ENCODE assay signal across 9 mouse cellular contexts in genomic region chr3:17798399-17798798, GRCm38 (mm10).
A peak's percentile ranks its signal among the peaks of the same experiment; 100 is the strongest.
DNase-seq lines count a peak whose midpoint lies in the region; ATAC-seq and TF ChIP-seq lines count a peak whose summit lies in the region.
"Had no signal": no experiment of that assay in that cellular context is flagged by ENCODE, and none has a peak within 500 bp of the region (broad histone marks: within the 10 kb centered on the region; RNA-seq: fewer than 3 reads in every experiment).

No protein-coding gene starts in this region.

- ATAC-seq in midbrain, postnatal 0 days (ENCODE audit: low FRiP score), result no peak; the same call in 1 of the 2 replicates
- no peak for ATAC-seq in CD4-positive, CD25-positive, alpha-beta regulatory T cell, adult 4 months

- WGBS in midbrain, postnatal 0 days, result 7% methylated on average over 12 of the region's 12 CpGs

- no peaks in the 10 kb centered on the region for H3K4me1 ChIP-seq in MEL (ENCODE audit: control insufficient read depth in 1 of 2, insufficient read depth in 2 of 2, low read length in 2 of 2)
- H3K4me1 ChIP-seq in midbrain, postnatal 0 days (ENCODE audit: insufficient read depth, low read length), result no peaks in the 10 kb centered on the region
- H3K4me1 ChIP-seq: lung, embryonic 15.5 days had no signal

- H3K79me2 ChIP-seq in MEL (ENCODE audit: control insufficient read depth, insufficient read depth, low read length, poor library complexity), result no peaks in the 10 kb centered on the region

- H3K36me3 ChIP-seq in MEL (ENCODE audit: control insufficient read depth in 1 of 2, insufficient read depth in 2 of 2, low read length in 2 of 2), result no peaks in the 10 kb centered on the region
- peaks cover 6% of the 10 kb centered on the region; the same call in 1 of the 2 replicates for H3K36me3 ChIP-seq in midbrain, postnatal 0 days (ENCODE audit: insufficient read depth, low read length)
- H3K36me3 ChIP-seq: lung, embryonic 15.5 days had no signal

- TF ChIP-seq RAD21 in MEL (IDR thresholded peaks at IDR 0.05; ENCODE audit: low read depth, low read length), result peak; percentile 30

- H3K27me3 ChIP-seq in MEL (ENCODE audit: control insufficient read depth in 1 of 2, insufficient read depth in 2 of 2, low read length in 2 of 2), result no peaks in the 10 kb centered on the region
- H3K27me3 ChIP-seq in midbrain, postnatal 0 days (ENCODE audit: insufficient read depth, low read length), result no peaks in the 10 kb centered on the region

- H3K9ac ChIP-seq in MEL (ENCODE audit: control insufficient read depth, low read depth, low read length, poor library complexity, severe bottlenecking), result no peak overlapping the region
- H3K9ac ChIP-seq in midbrain, postnatal 0 days (replicated peaks; ENCODE audit: low read length, poor library complexity, severe bottlenecking), result peak overlapping the region; percentile 24; the same call in 1 of the 2 replicates
- H3K9ac ChIP-seq: lung, embryonic 15.5 days had no signal

- no peak for TF ChIP-seq EP300 in MEL (IDR thresholded peaks at IDR 0.05; ENCODE audit: low read depth in 1 of 2, low read length in 2 of 2)

- DNase-seq in adrenal gland, postnatal 25 days, result peak; percentile 29
- DNase-seq in adrenal gland, adult 18-20 months (ENCODE audit: low spot score in 2 of 2), result no peak
- peak; percentile 5 for DNase-seq in MEL (ENCODE audit: low read depth, low spot score)
- DNase-seq in embryo, embryonic 9.5 days (ENCODE audit: extremely low spot score), result peak; percentile 70
- peak; percentile 12 for DNase-seq in kidney, postnatal 14 days
- peak; percentile 93 for DNase-seq in midbrain, postnatal 0 days (ENCODE audit: low spot score)
- DNase-seq in lung, postnatal 10 days, result no peak

- no peaks in the 10 kb centered on the region for H3K9me3 ChIP-seq in MEL (replicated peaks; ENCODE audit: insufficient read depth, low read length)
- no peaks in the 10 kb centered on the region for H3K9me3 ChIP-seq in midbrain, postnatal 0 days (ENCODE audit: low read length)
- H3K9me3 ChIP-seq: lung, embryonic 15.5 days had no signal

- peak overlapping the region; percentile 91 for H3K4me2 ChIP-seq in midbrain, postnatal 0 days (ENCODE audit: low read depth, low read length, poor library complexity, severe bottlenecking)
- H3K4me2 ChIP-seq: lung, embryonic 15.5 days had no signal

- no peak overlapping the region for H3K4me3 ChIP-seq in MEL (ENCODE audit: control insufficient read depth in 1 of 2, insufficient read depth in 1 of 2, low read depth in 2 of 2, low read length in 2 of 2)
- peak overlapping the region; percentile 80 for H3K4me3 ChIP-seq in midbrain, postnatal 0 days (ENCODE audit: low read depth, low read length)
- H3K4me3 ChIP-seq: lung, embryonic 15.5 days had no signal

- TF ChIP-seq POLR2A in MEL (IDR thresholded peaks at IDR 0.05; ENCODE audit: control insufficient read depth in 1 of 2, insufficient read depth in 1 of 2, low read depth in 1 of 2, low read length in 2 of 2, poor library complexity in 1 of 2), result no peak

- peak; percentile 14 to 64 (median 34); a peak in 5 of 6 replicates for TF ChIP-seq CTCF in MEL (IDR thresholded peaks at IDR 0.05 in 2 of 3, conservative IDR thresholded peaks at IDR 0.05 in 1 of 3; ENCODE audit: control insufficient read depth in 1 of 3, insufficient read depth in 1 of 3, low read depth in 2 of 3, low read length in 3 of 3, poor library complexity in 1 of 3, severe bottlenecking in 1 of 3)
- TF ChIP-seq CTCF in midbrain, postnatal 0 days (IDR thresholded peaks at IDR 0.05), result peak; percentile 78

- H3K27ac ChIP-seq in MEL (ENCODE audit: control insufficient read depth, low read depth, low read length), result no peak overlapping the region
- H3K27ac ChIP-seq in midbrain, postnatal 0 days (ENCODE audit: low read depth, low read length), result peak overlapping the region; percentile 62
- H3K27ac ChIP-seq: lung, embryonic 15.5 days had no signal

TF ChIP-seq in MEL, 35 proteins besides CTCF, POLR2A, EP300 and RAD21:
- TF ChIP-seq USF1 (IDR thresholded peaks at IDR 0.05; ENCODE audit: low read depth, low read length) (no peak), GABPA (IDR thresholded peaks at IDR 0.05; ENCODE audit: low read depth, low read length) (no peak), RCOR1 (IDR thresholded peaks at IDR 0.05; ENCODE audit: low read depth, low read length) (no peak), KAT2A (conservative IDR thresholded peaks at IDR 0.05; ENCODE audit: low read depth, low read length) (no peak), POLR2AphosphoS2 (IDR thresholded peaks at IDR 0.05; ENCODE audit: low read length) (no peak), TCF12 (IDR thresholded peaks at IDR 0.05; ENCODE audit: low read depth, low read length) (no peak), SMC3 (IDR thresholded peaks at IDR 0.05; ENCODE audit: low read depth, low read length) (peak; percentile 35), MAFK (IDR thresholded peaks at IDR 0.05; ENCODE audit: borderline replicate concordance, low read depth, low read length) (no peak), MAZ (IDR thresholded peaks at IDR 0.05; ENCODE audit: low read depth, low read length) (no peak)

Comparison
In these comparisons a context has a peak if more than half of its experiments do, and no peak if none do; other contexts are left out.
1. DNase-seq: peak in adrenal gland, postnatal 25 days (single experiment), MEL (single experiment), embryo, embryonic 9.5 days (single experiment), kidney, postnatal 14 days (single experiment) and midbrain, postnatal 0 days (single experiment); none in adrenal gland, adult 18-20 months (0 of 2) and lung, postnatal 10 days (single experiment).